Comparison of ENCODE assay signal across 19 mouse cellular contexts in genomic region chr3:79434436-79434835, GRCm38 (mm10).
DNase-seq lines count a peak whose midpoint lies in the region; ATAC-seq and TF ChIP-seq lines count a peak whose summit lies in the region.
"Had no signal": no experiment of that assay in that cellular context is flagged by ENCODE, and none has a peak within 500 bp of the region (broad histone marks: within the 10 kb centered on the region; RNA-seq: fewer than 3 reads in every experiment).

No protein-coding gene starts in this region.

- ATAC-seq in erythroid progenitor cell, adult 5-6 weeks (replicated peaks; ENCODE audit: low FRiP score, poor library complexity, severe bottlenecking) = no peak
- ATAC-seq: forebrain, embryonic 14.5 days; forebrain, embryonic 16.5 days had no signal

- TF ChIP-seq CTCF in E14TG2a.4 (conservative IDR thresholded peaks at IDR 0.05; ENCODE audit: low read length) = no peak

- no peaks in the 10 kb centered on the region for H3K9me3 ChIP-seq in E14TG2a.4 (ENCODE audit: low read length)
- H3K9me3 ChIP-seq: embryonic facial prominence, embryonic 10.5 days; embryonic facial prominence, embryonic 12.5 days; forebrain, embryonic 10.5 days; forebrain, embryonic 12.5 days had no signal

- H3K36me3 ChIP-seq in E14TG2a.4 (ENCODE audit: insufficient read depth, low read length) = no peaks in the 10 kb centered on the region
- H3K36me3 ChIP-seq: embryonic facial prominence, embryonic 10.5 days; embryonic facial prominence, embryonic 12.5 days; forebrain, embryonic 10.5 days; forebrain, embryonic 12.5 days had no signal

- H3K4me1 ChIP-seq in E14TG2a.4 (replicated peaks; ENCODE audit: low read depth, low read length) = peaks cover 43% of the 10 kb centered on the region
- H3K4me1 ChIP-seq: embryonic facial prominence, embryonic 10.5 days; embryonic facial prominence, embryonic 12.5 days; forebrain, embryonic 12.5 days had no signal

- DNase-seq in ES-CJ7 (ENCODE audit: low read depth, low spot score) = peak; percentile 48
- DNase-seq in ZHBTc4 (ENCODE audit: low read depth, low spot score) = peak; percentile 32
- DNase-seq in cerebellum, adult 9-10 months = no peak
- DNase-seq: adrenal gland, adult 2 months; adrenal gland, postnatal 10 days; adrenal gland, postnatal 25 days; cerebellum, adult 11 months; cerebellum, adult 18-20 months; cerebellum, adult 8-10 months; cerebellum, postnatal 10 days; cerebellum, postnatal 25 days had no signal

- H3K27me3 ChIP-seq in E14TG2a.4 (ENCODE audit: insufficient read depth, low read length) = peaks cover 64% of the 10 kb centered on the region
- H3K27me3 ChIP-seq: embryonic facial prominence, embryonic 12.5 days; forebrain, embryonic 12.5 days had no signal

- 0 out of 2 replicates have a peak overlapping the region, but pooled peaks have one; percentile 14 for H3K4me3 ChIP-seq in E14TG2a.4 (replicated peaks; ENCODE audit: low read length)
- H3K4me3 ChIP-seq: embryonic facial prominence, embryonic 10.5 days; embryonic facial prominence, embryonic 12.5 days; forebrain, embryonic 10.5 days; forebrain, embryonic 12.5 days had no signal
